23 mouse cellular contexts compared by ENCODE assay signal in the genomic region with DNA sequence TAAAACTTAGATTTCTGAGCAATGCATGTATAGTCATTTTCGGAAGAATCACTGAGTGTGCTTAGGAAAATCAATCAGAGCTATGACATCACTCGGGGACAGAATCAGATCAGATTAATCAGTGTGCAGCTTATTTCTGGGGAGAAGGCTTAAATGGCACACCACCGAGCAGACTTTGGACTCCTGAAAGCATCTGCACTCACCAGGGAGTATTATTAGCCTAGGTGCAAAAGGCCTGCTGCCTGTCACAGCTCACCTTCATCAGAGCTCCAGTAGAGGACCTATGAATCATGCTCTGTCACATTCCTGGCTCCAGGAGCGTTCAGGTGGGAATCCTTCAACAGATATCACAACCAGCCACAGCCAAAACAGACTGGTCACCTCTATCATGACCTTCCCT.
"Had no signal": no experiment of that assay in that cellular context is flagged by ENCODE, and none has a peak within 500 bp of the region (broad histone marks: within the 10 kb centered on the region; RNA-seq: fewer than 3 reads in every experiment).

No protein-coding gene starts in this region.

- H3K4me3 ChIP-seq: gastrocnemius, adult 2 months; heart, adult 2 months; hindbrain, embryonic 10.5 days; hindbrain, embryonic 12.5 days; hindbrain, embryonic 15.5 days; layer of hippocampus, adult 2 months; left cerebral cortex, adult 2 months; limb, embryonic 10.5 days; limb, embryonic 12.5 days; liver, embryonic 13.5 days; liver, embryonic 15.5 days had no signal

- H3K4me2 ChIP-seq: heart, embryonic 11.5 days; hindbrain, embryonic 12.5 days; hindbrain, embryonic 15.5 days; limb, embryonic 12.5 days; liver, embryonic 11.5 days; liver, embryonic 13.5 days; liver, embryonic 15.5 days had no signal

- H3K27me3 ChIP-seq: hindbrain, embryonic 15.5 days; liver, embryonic 13.5 days had no signal

- H3K27ac ChIP-seq: gastrocnemius, adult 2 months; heart, adult 2 months; hindbrain, embryonic 10.5 days; hindbrain, embryonic 12.5 days; hindbrain, embryonic 15.5 days; hindbrain, postnatal 0 days; layer of hippocampus, adult 2 months; left cerebral cortex, adult 2 months; limb, embryonic 10.5 days; limb, embryonic 12.5 days; liver, embryonic 13.5 days; liver, embryonic 15.5 days had no signal

- H3K4me1 ChIP-seq: hindbrain, embryonic 10.5 days; hindbrain, embryonic 12.5 days; hindbrain, embryonic 15.5 days; limb, embryonic 10.5 days; limb, embryonic 12.5 days; liver, embryonic 13.5 days; liver, embryonic 15.5 days had no signal

- H3K36me3 ChIP-seq: hindbrain, embryonic 10.5 days; hindbrain, embryonic 12.5 days; hindbrain, embryonic 15.5 days; limb, embryonic 10.5 days; limb, embryonic 12.5 days; liver, embryonic 13.5 days; liver, embryonic 15.5 days had no signal

- DNase-seq: gastrocnemius, adult 2 months; gastrocnemius, postnatal 10 days; gastrocnemius, postnatal 25 days; heart, adult 2 months; heart, postnatal 10 days; heart, postnatal 4 days; kidney, adult 18-20 months; kidney, postnatal 4 days; liver; liver, embryonic 13.5 days; liver, postnatal 0 days had no signal

- H3K9ac ChIP-seq: hindbrain, embryonic 12.5 days; hindbrain, embryonic 15.5 days; limb, embryonic 12.5 days; liver, embryonic 13.5 days; liver, embryonic 15.5 days; liver, postnatal 0 days had no signal

- H3K9me3 ChIP-seq: hindbrain, embryonic 10.5 days; hindbrain, embryonic 12.5 days; hindbrain, embryonic 15.5 days; limb, embryonic 10.5 days; limb, embryonic 12.5 days; liver, embryonic 13.5 days; liver, embryonic 15.5 days had no signal

- ATAC-seq: forebrain, embryonic 16.5 days; hindbrain, postnatal 0 days; liver, postnatal 0 days had no signal
